Mouse (Mus musculus): ENCODE data around the gene Med28. TPM values are rescaled to one million over a fixed set of nuclear protein-coding genes. Genes with fewer than 3 reads are reported as not detected.

The Med28 gene
- polyA plus RNA-seq, 1 experiment from 2014 or later, result 363 TPM

DNA sequence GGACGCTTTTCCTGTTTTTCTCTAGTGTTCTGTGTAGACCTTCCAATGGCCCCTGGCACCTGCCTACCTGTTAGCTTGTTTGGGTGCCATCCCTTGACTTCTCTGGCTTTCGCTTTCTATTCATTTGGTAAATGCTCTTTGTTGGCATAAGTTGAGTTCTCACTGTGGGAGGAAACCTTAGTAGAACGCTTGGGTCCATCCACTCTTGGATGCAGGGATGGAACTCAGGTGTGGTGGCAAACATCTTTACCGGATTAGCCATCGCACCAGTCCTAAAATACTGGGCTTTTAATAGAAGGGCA lies 731 bp downstream of the Med28 start:
- Histone ChIP-seq H3K27ac (ENCODE audit: low read depth, low read length) (no peak overlapping the region), H3K4me3 (ENCODE audit: low read depth, low read length) (peak overlapping the region; percentile 92), H3K4me1 (ENCODE audit: control insufficient read depth, insufficient read depth, low read length) (peaks cover 8% of the 10 kb centered on the region; the same call in 1 of the 2 replicates), H3K4me2 (ENCODE audit: low read length) (peak overlapping the region; percentile 73), H3K9me3 (replicated peaks; ENCODE audit: control insufficient read depth, low read length) (no peaks in the 10 kb centered on the region), H3K36me3 (ENCODE audit: control insufficient read depth, insufficient read depth, low read length) (peaks cover 19% of the 10 kb centered on the region), H3K9ac (ENCODE audit: low read length) (peak overlapping the region; percentile 92), H3K27me3 (replicated peaks; ENCODE audit: control insufficient read depth, insufficient read depth, low read length) (no peaks in the 10 kb centered on the region)
- 7% methylated on average over 5 of the region's 5 CpGs for WGBS
- no peak for ATAC-seq
- no peak for DNase-seq (ENCODE audit: low spot score)

DNA sequence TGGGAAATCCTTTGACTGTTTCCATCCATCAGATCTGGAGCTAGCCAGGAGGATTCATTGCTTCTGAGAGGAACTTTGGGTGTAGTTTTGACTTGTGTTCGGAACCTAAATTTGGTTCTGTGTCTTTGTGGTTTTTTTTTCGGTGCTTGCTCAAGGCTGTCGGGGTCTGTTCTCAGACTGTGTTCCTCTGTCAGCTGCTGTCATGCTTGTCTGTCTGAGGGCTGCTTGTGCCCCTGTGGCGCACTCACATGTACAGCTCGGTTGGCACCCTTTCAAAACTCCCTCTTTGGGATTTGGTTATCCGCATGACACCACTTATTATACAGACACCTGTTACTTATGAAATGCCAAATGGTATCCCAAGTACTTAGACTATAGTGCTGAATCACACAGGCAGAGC lies 1.6 kb downstream of the Med28 start:
- peaks cover 27% of the 10 kb centered on the region for H3K36me3 ChIP-seq (ENCODE audit: control insufficient read depth, insufficient read depth, low read length)
- H3K9me3 ChIP-seq (replicated peaks; ENCODE audit: control insufficient read depth, low read length), result no peaks in the 10 kb centered on the region
- no peak overlapping the region for H3K27ac ChIP-seq (ENCODE audit: low read depth, low read length)
- peak overlapping the region; percentile 73 for H3K4me2 ChIP-seq (ENCODE audit: low read length)
- peaks cover 8% of the 10 kb centered on the region; the same call in 1 of the 2 replicates for H3K4me1 ChIP-seq (ENCODE audit: control insufficient read depth, insufficient read depth, low read length)
- ATAC-seq, result no peak
- DNase-seq (ENCODE audit: low spot score), result no peak
- no peaks in the 10 kb centered on the region for H3K27me3 ChIP-seq (replicated peaks; ENCODE audit: control insufficient read depth, insufficient read depth, low read length)
- H3K9ac ChIP-seq (ENCODE audit: low read length), result no peak overlapping the region
- H3K4me3 ChIP-seq (ENCODE audit: low read depth, low read length), result no peak overlapping the region
- 86% methylated on average over 6 of the region's 6 CpGs for WGBS

DNA sequence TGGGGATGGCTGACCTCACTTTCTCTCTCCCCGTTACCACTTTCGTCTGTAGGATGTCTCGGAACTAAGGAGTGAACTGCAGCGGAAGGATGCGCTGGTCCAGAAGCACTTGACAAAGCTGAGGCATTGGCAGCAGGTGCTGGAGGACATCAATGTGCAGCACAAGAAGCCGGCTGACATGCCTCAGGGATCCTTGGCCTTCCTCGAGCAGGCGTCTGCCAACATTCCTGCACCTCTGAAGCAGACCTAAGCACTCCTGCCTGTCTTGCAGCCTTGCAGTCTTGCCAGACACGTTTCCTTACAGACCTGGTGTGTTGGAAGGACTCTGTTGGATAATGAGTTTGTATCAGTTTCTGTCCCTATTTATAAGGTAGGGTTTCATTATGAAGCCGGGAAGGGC lies 5.1 kb downstream of the Med28 start:
- DNase-seq (ENCODE audit: low spot score) (no peak), ATAC-seq (no peak)
- WGBS, result 92% methylated on average over 10 of the region's 10 CpGs
- H3K4me3 ChIP-seq (ENCODE audit: low read depth, low read length), result no peak overlapping the region
- no peaks in the 10 kb centered on the region for H3K9me3 ChIP-seq (replicated peaks; ENCODE audit: control insufficient read depth, low read length)
- H3K36me3 ChIP-seq (ENCODE audit: control insufficient read depth, insufficient read depth, low read length), result peaks cover 61% of the 10 kb centered on the region
- H3K27me3 ChIP-seq (replicated peaks; ENCODE audit: control insufficient read depth, insufficient read depth, low read length), result no peaks in the 10 kb centered on the region
- no peak overlapping the region for H3K9ac ChIP-seq (ENCODE audit: low read length)
- no peak overlapping the region for H3K4me2 ChIP-seq (ENCODE audit: low read length)
- H3K4me1 ChIP-seq (ENCODE audit: control insufficient read depth, insufficient read depth, low read length), result peaks cover 8% of the 10 kb centered on the region; the same call in 1 of the 2 replicates
- no peak overlapping the region for H3K27ac ChIP-seq (ENCODE audit: low read depth, low read length)

DNA sequence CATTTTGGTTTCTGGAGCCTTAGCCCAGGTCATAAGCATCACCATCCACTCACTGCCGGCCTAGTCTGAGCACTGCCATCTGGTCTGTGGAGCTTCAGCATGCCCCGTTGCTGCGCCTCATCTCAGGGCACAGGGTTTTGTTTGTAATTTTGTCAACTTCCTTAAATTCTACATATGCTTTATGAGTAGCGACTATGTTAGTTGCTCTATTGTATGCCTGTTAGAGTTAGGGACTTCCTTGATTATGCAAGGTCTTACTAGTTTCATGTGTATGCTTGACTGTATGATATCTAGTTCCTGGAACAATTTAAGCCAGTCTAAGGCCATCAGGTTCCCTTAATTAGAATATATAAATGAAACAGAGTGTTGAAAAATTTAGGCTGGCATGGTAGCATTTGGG lies 6.3 kb downstream of the Med28 start:
- Histone ChIP-seq H3K4me1 (ENCODE audit: control insufficient read depth, insufficient read depth, low read length) (peaks cover 6% of the 10 kb centered on the region; the same call in 1 of the 2 replicates), H3K4me2 (ENCODE audit: low read length) (no peak overlapping the region), H3K4me3 (ENCODE audit: low read depth, low read length) (no peak overlapping the region), H3K27ac (ENCODE audit: low read depth, low read length) (no peak overlapping the region), H3K9me3 (replicated peaks; ENCODE audit: control insufficient read depth, low read length) (no peaks in the 10 kb centered on the region), H3K36me3 (ENCODE audit: control insufficient read depth, insufficient read depth, low read length) (peaks cover 71% of the 10 kb centered on the region), H3K9ac (ENCODE audit: low read length) (no peak overlapping the region), H3K27me3 (replicated peaks; ENCODE audit: control insufficient read depth, insufficient read depth, low read length) (no peaks in the 10 kb centered on the region)
- no peak for ATAC-seq
- WGBS, result 95% methylated on average over 4 of the region's 4 CpGs
- no peak for DNase-seq (ENCODE audit: low spot score)

DNA sequence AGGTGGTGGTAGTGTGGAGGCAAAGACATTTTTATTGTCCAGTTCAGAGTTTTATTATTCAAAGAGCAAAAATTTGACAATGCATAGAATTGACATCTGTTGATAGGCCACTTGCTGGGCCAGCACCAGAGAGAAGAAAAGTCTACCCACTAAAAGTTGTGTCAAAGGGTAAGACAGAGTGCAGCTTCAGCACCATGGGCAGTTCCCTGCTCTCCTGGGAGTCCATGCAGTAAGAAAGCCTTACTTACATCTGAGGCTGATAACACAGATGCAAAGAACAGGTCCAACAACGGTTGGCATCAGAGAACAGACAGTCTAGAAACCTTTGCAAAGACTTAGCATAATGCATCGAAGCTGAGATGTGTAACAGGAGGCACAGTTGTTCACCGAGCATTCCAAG lies 9.7 kb downstream of the Med28 start:
- DNase-seq (ENCODE audit: low spot score), result no peak
- Histone ChIP-seq H3K4me1 (ENCODE audit: control insufficient read depth, insufficient read depth, low read length) (no peaks in the 10 kb centered on the region), H3K4me2 (ENCODE audit: low read length) (no peak overlapping the region), H3K9ac (ENCODE audit: low read length) (no peak overlapping the region), H3K4me3 (ENCODE audit: low read depth, low read length) (no peak overlapping the region), H3K27ac (ENCODE audit: low read depth, low read length) (no peak overlapping the region), H3K36me3 (ENCODE audit: control insufficient read depth, insufficient read depth, low read length) (peaks cover 69% of the 10 kb centered on the region), H3K27me3 (replicated peaks; ENCODE audit: control insufficient read depth, insufficient read depth, low read length) (no peaks in the 10 kb centered on the region), H3K9me3 (replicated peaks; ENCODE audit: control insufficient read depth, low read length) (no peaks in the 10 kb centered on the region)
- 89% methylated on average over 3 of the region's 3 CpGs for WGBS
- no peak for ATAC-seq

DNA sequence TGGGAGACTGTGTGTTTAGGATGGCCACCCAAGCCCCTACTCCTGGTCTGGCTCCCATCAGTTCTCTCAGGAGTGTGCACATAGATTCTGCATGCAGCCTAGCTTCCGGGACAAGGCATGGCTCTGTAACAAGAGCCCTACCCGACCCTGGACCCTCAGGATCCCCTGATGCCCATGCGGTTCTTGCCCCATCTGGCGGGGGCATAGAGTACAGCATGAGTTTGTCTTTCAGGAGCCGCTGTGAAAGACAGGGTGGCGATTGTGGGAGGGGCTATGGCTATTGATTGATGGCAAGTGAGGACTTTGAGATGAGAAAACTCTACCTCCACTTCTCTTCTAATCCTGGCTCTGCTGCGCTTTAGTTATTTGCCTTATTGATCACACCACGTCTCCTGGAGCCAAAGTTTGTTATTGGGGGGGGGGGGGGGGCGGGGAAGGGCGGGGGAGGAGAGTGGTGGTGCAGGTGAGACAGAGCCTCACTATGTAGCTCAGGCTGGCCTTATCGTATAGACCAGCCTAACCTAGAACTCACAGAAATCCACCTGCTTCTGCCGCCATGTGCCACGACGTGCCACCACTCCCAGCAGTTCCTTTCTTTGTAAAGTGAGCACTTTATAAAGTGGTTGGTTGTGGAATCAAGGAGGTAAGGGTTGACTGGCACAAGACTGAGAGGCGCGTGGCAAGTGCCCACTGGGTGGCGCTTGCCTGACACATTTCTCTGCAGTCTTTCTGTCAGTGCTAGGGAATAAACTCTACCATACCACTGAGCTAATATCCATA lies 14.5 kb downstream of the Med28 start:
- DNase-seq (ENCODE audit: low spot score), result peak; percentile 71
- Histone ChIP-seq H3K27ac (ENCODE audit: low read depth, low read length) (no peak overlapping the region), H3K36me3 (ENCODE audit: control insufficient read depth, insufficient read depth, low read length) (peaks cover 21% of the 10 kb centered on the region), H3K4me2 (ENCODE audit: low read length) (no peak overlapping the region), H3K9me3 (replicated peaks; ENCODE audit: control insufficient read depth, low read length) (no peaks in the 10 kb centered on the region), H3K27me3 (replicated peaks; ENCODE audit: control insufficient read depth, insufficient read depth, low read length) (no peaks in the 10 kb centered on the region), H3K4me3 (ENCODE audit: low read depth, low read length) (no peak overlapping the region), H3K9ac (ENCODE audit: low read length) (peak overlapping the region; percentile 10; the same call in 1 of the 2 replicates), H3K4me1 (ENCODE audit: control insufficient read depth, insufficient read depth, low read length) (no peaks in the 10 kb centered on the region)
- WGBS, result 6% methylated on average over 15 of the region's 17 CpGs
- peak; percentile 89 for ATAC-seq

DNA sequence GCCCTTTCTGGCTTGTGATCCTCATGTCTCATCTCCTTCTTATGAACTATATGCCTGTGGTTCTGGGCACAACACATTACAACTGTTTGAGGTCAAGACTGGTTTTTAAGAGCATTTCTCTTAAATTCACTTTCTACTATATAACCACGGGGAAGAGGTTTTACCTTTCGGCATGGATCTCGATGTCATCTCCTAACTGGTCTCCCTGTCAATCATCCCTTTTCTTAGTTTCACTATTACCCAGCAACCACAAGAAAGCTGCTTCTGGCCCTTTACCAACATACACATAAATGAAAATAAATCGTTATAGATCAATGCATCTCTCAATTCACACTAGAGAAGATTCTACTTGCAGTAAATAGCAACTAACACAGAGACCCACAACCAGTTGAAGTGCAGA lies 15.1 kb downstream of the Med28 start:
- Histone ChIP-seq H3K9me3 (replicated peaks; ENCODE audit: control insufficient read depth, low read length) (no peaks in the 10 kb centered on the region), H3K27ac (ENCODE audit: low read depth, low read length) (no peak overlapping the region), H3K4me2 (ENCODE audit: low read length) (no peak overlapping the region), H3K9ac (ENCODE audit: low read length) (no peak overlapping the region), H3K4me1 (ENCODE audit: control insufficient read depth, insufficient read depth, low read length) (no peaks in the 10 kb centered on the region), H3K36me3 (ENCODE audit: control insufficient read depth, insufficient read depth, low read length) (peaks cover 15% of the 10 kb centered on the region), H3K27me3 (replicated peaks; ENCODE audit: control insufficient read depth, insufficient read depth, low read length) (no peaks in the 10 kb centered on the region), H3K4me3 (ENCODE audit: low read depth, low read length) (no peak overlapping the region)
- WGBS, result 64% methylated on average over 4 of the region's 4 CpGs
- DNase-seq (ENCODE audit: low spot score), result no peak
- ATAC-seq, result no peak

DNA sequence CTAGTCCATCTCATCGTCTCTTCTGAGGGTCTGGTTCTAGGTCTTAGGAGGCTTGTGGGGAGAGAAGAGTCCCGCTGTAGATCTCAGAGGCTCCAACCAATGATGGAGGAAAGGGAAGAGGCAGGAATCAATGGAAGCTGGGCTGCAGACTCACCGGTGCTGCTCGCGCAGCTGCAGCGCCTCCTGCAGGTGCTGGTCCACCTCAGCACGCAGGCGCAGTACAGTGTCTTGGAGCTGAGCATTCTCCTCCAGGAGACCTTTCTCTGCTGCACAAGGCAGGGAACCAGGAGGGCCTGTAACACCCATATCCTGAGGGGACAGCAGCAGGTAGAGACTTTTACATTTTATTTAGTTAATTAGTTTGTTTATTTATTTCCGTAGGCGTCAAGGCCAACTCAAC lies 19.5 kb downstream of the Med28 start:
- no peak for ATAC-seq
- no peak for DNase-seq (ENCODE audit: low spot score)
- 63% methylated on average over 10 of the region's 10 CpGs for WGBS

DNA sequence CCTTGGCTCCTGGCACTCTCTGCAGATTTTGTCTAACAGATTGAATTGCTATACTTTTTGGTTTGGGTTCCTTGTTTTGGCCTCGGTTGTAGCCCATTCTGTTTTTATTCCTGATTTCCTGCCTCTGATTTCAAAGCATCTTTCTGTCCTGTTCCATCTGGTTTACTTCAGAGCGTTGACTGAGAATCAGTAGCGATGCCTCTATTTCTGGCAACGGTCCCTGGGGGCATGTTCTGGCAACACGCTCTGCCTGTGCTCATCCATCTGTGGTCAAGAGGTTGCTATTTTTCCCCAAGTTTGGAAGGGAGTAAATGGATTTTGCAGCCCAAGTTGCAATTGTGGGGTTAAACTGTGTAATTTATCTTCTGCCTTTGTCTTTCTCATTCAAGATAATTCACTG lies 23.3 kb downstream of the Med28 start:
- DNase-seq (ENCODE audit: low spot score) (peak; percentile 23), ATAC-seq (no peak)
- 75% methylated on average over 5 of the region's 5 CpGs for WGBS

More for the DNA sequence above, 19.5 kb downstream of the Med28 start:
- H3K4me2 ChIP-seq (ENCODE audit: low read length), result no peak overlapping the region
- H3K9me3 ChIP-seq (replicated peaks; ENCODE audit: control insufficient read depth, low read length), result no peaks in the 10 kb centered on the region
- no peak overlapping the region for H3K4me3 ChIP-seq (ENCODE audit: low read depth, low read length)
- no peaks in the 10 kb centered on the region for H3K4me1 ChIP-seq (ENCODE audit: control insufficient read depth, insufficient read depth, low read length)
- no peak overlapping the region for H3K9ac ChIP-seq (ENCODE audit: low read length)
- H3K27me3 ChIP-seq (replicated peaks; ENCODE audit: control insufficient read depth, insufficient read depth, low read length), result no peaks in the 10 kb centered on the region
- H3K27ac ChIP-seq (ENCODE audit: low read depth, low read length), result no peak overlapping the region
- H3K36me3 ChIP-seq (ENCODE audit: control insufficient read depth, insufficient read depth, low read length), result no peaks in the 10 kb centered on the region

More for the DNA sequence above, 23.3 kb downstream of the Med28 start:
- Histone ChIP-seq H3K36me3 (ENCODE audit: control insufficient read depth, insufficient read depth, low read length) (no peaks in the 10 kb centered on the region), H3K27ac (ENCODE audit: low read depth, low read length) (no peak overlapping the region), H3K4me1 (ENCODE audit: control insufficient read depth, insufficient read depth, low read length) (no peaks in the 10 kb centered on the region), H3K9ac (ENCODE audit: low read length) (no peak overlapping the region), H3K9me3 (replicated peaks; ENCODE audit: control insufficient read depth, low read length) (no peaks in the 10 kb centered on the region), H3K4me2 (ENCODE audit: low read length) (no peak overlapping the region), H3K27me3 (replicated peaks; ENCODE audit: control insufficient read depth, insufficient read depth, low read length) (no peaks in the 10 kb centered on the region), H3K4me3 (ENCODE audit: low read depth, low read length) (no peak overlapping the region)

Measured in forebrain, embryonic 14.5 days (tissue).